Mouse (Mus musculus) megakaryocyte, embryonic 14.5 days (primary cell): Measurements from ENCODE around the gene Pik3r3.

Experiments
- FLI1 ChIP-seq: IDR thresholded peaks from 2 replicates; pipeline ENCODE4 v1.6.1; 2012; ENCODE audit warnings: low read length, inconsistent platforms, mixed read lengths
- GATA1 ChIP-seq: IDR thresholded peaks from 3 replicates; pipeline ENCODE4 v1.6.1; 2012; ENCODE audit warnings: mixed read lengths, low read length, inconsistent platforms, borderline replicate concordance

GRCm38 (mm10) chr4:116185083-116185482 lies 36.3 kb upstream of the Pik3r3 start:
- no peak for TF ChIP-seq GATA1
- TF ChIP-seq FLI1: no peak
